Mouse (Mus musculus) embryonic facial prominence, embryonic 13.5 days (tissue): ENCODE measurements around the gene Reps2. TPM values are rescaled to one million over a fixed set of nuclear protein-coding genes. Genes with fewer than 3 reads are reported as not detected.

Experiments used
- ATAC-seq: fragments of 200-750 bp; cut with Nextera tagmentation; 2 replicates; pipeline ENCODE4 v1.8.0; 2017; ENCODE audit warnings: low read depth; ENCODE audit not compliant: insufficient number of reproducible peaks, insufficient read depth, low FRiP score, low TSS enrichment
- H3K27ac ChIP-seq: fragments of 300-500 bp; sonication (generic); 2 replicates; pipeline ENCODE4 v1.5.1; 2015; ENCODE audit warnings: moderate library complexity, mild to moderate bottlenecking, inconsistent platforms
- H3K27me3 ChIP-seq: fragments of 300-500 bp; sonication (generic); 2 replicates; pipeline ENCODE4 v1.6.1; 2015; ENCODE audit warnings: mild to moderate bottlenecking, inconsistent platforms
- H3K36me3 ChIP-seq: fragments of 300-500 bp; sonication (generic); 2 replicates; pipeline ENCODE4 v1.6.1; 2015; ENCODE audit warnings: mild to moderate bottlenecking, inconsistent platforms
- H3K4me1 ChIP-seq: fragments of 300-500 bp; sonication (generic); 2 replicates; pipeline ENCODE4 v1.6.1; 2015; ENCODE audit warnings: inconsistent platforms
- H3K4me2 ChIP-seq: fragments of 300-500 bp; sonication (generic); 2 replicates; pipeline ENCODE4 v1.6.1; 2015; ENCODE audit warnings: moderate library complexity, mild to moderate bottlenecking, inconsistent platforms
- H3K4me3 ChIP-seq: fragments of 300-500 bp; sonication (generic); 2 replicates; pipeline ENCODE4 v1.5.1; 2015; ENCODE audit warnings: mild to moderate bottlenecking, inconsistent platforms
- H3K9ac ChIP-seq: fragments of 300-500 bp; sonication (generic); 2 replicates; pipeline ENCODE4 v1.6.1; 2015; ENCODE audit warnings: mild to moderate bottlenecking, inconsistent platforms
- H3K9me3 ChIP-seq: fragments of 300-500 bp; sonication (generic); 2 replicates; pipeline ENCODE4 v1.6.1; 2016; ENCODE audit warnings: inconsistent platforms
- WGBS: fragments of 180-500 bp; shearing (Covaris S2); methylation state at CpG from one replicate; pipeline ENCODE4 v1.1.7; 2015; ENCODE audit warnings: mixed read lengths; 5-methylcytosine and 5-hydroxymethylcytosine counted together
- polyA plus RNA-seq: library from polyadenylated mRNA; unstranded; fragments of >200 nt; fragmentation: Nextera tagmentation; extraction: Ambion mirVana; gene quantifications from 2 replicates; pipeline ENCODE4 v1.2.1, GENCODE M21; 2015

The Reps2 gene
- polyA plus RNA-seq, 1 experiment from 2014 or later: 1.00 TPM

GRCm38 (mm10) chrX:162413124-162413523, 230.3 kb downstream of the Reps2 start:
- WGBS: 83% methylated on average over 2 of the region's 2 CpGs
- no peak overlapping the region for H3K9ac ChIP-seq
- H3K27ac ChIP-seq: no peak overlapping the region
- H3K9me3 ChIP-seq: no peaks in the 10 kb centered on the region
- no peak for ATAC-seq
- no peaks in the 10 kb centered on the region for H3K36me3 ChIP-seq
- peaks cover 42% of the 10 kb centered on the region for H3K27me3 ChIP-seq
- H3K4me2 ChIP-seq: no peak overlapping the region
- H3K4me1 ChIP-seq: no peaks in the 10 kb centered on the region
- no peak overlapping the region for H3K4me3 ChIP-seq

- 77% methylated on average over 4 of the region's 4 CpGs for WGBS
- Histone ChIP-seq H3K4me1 (no peaks in the 10 kb centered on the region), H3K27me3 (peaks cover 29% of the 10 kb centered on the region)
Observed at GRCm38 (mm10) chrX:162407291-162407690, 236.2 kb downstream of the Reps2 start.

DNA sequence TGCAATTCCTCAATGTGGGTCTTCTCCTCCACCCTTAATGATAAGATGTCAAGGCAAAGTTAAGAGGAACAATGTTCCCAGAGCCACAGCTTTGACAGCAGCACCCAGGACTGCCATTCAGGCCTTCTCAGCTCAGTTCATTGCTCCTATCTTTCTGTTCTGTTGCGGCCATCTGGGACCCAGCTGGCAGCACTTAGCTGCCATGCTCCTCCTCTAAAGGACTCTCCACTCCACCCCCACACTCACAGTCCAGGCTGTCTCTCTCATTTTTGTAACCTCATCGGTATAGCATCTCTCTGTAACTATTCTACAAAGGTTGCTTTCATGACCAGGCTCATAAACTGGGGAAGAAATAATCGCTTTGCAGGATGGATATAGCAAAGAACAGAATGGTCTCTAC, 241.0 kb downstream of the Reps2 start:
- 53% methylated on average over 3 of the region's 3 CpGs for WGBS
- Histone ChIP-seq H3K36me3 (no peaks in the 10 kb centered on the region), H3K27me3 (peaks cover 21% of the 10 kb centered on the region), H3K4me3 (no peak overlapping the region), H3K9ac (no peak overlapping the region), H3K9me3 (no peaks in the 10 kb centered on the region), H3K27ac (no peak overlapping the region), H3K4me1 (no peaks in the 10 kb centered on the region), H3K4me2 (no peak overlapping the region)
- ATAC-seq: no peak

More at GRCm38 (mm10) chrX:162407291-162407690, 236.2 kb downstream of the Reps2 start:
- H3K4me3 ChIP-seq: no peak overlapping the region
- H3K9ac ChIP-seq: no peak overlapping the region
- H3K4me2 ChIP-seq: no peak overlapping the region
- H3K27ac ChIP-seq: no peak overlapping the region
- no peaks in the 10 kb centered on the region for H3K36me3 ChIP-seq
- ATAC-seq: no peak
- H3K9me3 ChIP-seq: no peaks in the 10 kb centered on the region

- Histone ChIP-seq H3K4me3 (no peak overlapping the region), H3K4me1 (no peaks in the 10 kb centered on the region), H3K9ac (no peak overlapping the region), H3K36me3 (no peaks in the 10 kb centered on the region), H3K4me2 (no peak overlapping the region), H3K27ac (no peak overlapping the region), H3K9me3 (no peaks in the 10 kb centered on the region), H3K27me3 (peaks cover 6% of the 10 kb centered on the region; the same call in 1 of the 2 replicates)
- ATAC-seq: no peak
- 88% methylated on average over 1 of the region's 1 CpGs for WGBS
Observed at GRCm38 (mm10) chrX:162380730-162381129, 262.7 kb downstream of the Reps2 start.

DNA sequence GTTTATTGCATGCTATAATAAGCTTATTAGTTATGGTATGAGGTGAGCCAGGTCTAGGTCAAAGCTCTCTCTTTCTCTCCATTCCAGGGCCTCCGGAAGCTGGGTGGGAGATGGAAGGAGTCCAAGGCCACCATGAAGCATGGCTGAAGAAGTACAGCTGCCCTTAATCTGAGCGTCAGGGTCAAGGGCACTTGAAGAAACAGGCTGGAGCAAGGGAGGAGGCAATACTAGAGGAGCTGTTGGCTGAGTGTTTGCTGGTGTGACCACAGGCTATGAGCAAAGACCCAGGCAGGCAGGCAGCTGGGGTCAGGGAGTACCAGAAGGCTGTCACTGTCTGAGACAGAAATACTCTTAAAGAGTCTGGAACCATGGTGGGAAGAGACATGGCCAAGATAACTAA, 280.2 kb downstream of the Reps2 start:
- Histone ChIP-seq H3K4me3 (no peak overlapping the region), H3K4me1 (no peaks in the 10 kb centered on the region), H3K9me3 (no peaks in the 10 kb centered on the region), H3K4me2 (no peak overlapping the region), H3K36me3 (no peaks in the 10 kb centered on the region), H3K27ac (no peak overlapping the region), H3K27me3 (peaks cover 38% of the 10 kb centered on the region), H3K9ac (no peak overlapping the region)
- WGBS: 47% methylated on average over 2 of the region's 2 CpGs
- no peak for ATAC-seq

Other genes with a start within 250 kb of the Reps2 start
- 435 and 458 TPM in 2 replicates for gene Rbbp7, start 116.8 kb upstream of the Reps2 start, polyA plus RNA-seq
- gene Txlng, start 185.8 kb upstream of the Reps2 start, polyA plus RNA-seq: 16.7 and 19.5 TPM in 2 replicates
- gene Syap1, start 244.8 kb upstream of the Reps2 start, polyA plus RNA-seq: 45.0 and 48.6 TPM in 2 replicates